Mouse (Mus musculus) kidney, postnatal 4 days (tissue): ENCODE data around the gene Sarm1.

Experiments used
- DNase-seq, 2 experiments: peaks; one replicate each; pipeline ENCODE4 v3.0.0; 2021; ENCODE audit warnings: mixed read lengths in 2 of 2

Sarm1 gene

GRCm38 (mm10) chr11:78512025-78512957 lies 14.7 kb upstream of the Sarm1 start, which contains the start of the genes Tmem199 and Poldip2:
Tmem199 (minus strand) TSS chr11:78512172.
Poldip2 (plus strand) TSS chr11:78512193.
- peak; percentile 93 to 96 for DNase-seq

- peak; percentile 46 to 52 for DNase-seq
These were observed 11.6 kb upstream of the Sarm1 start for GRCm38 (mm10) chr11:78509148-78509547.

- no peak for DNase-seq
These were observed 7.9 kb upstream of the Sarm1 start for GRCm38 (mm10) chr11:78505430-78505829.

GRCm38 (mm10) chr11:78502909-78503650 lies 5.5 kb upstream of the Sarm1 start, which contains the start of gene Sebox:
Sebox (plus strand) TSS chr11:78503447.
- no peak for DNase-seq

GRCm38 (mm10) chr11:78501529-78501928 lies 4.0 kb upstream of the Sarm1 start:
- no peak for DNase-seq

- no peak for DNase-seq
These were observed 3.2 kb upstream of the Sarm1 start for GRCm38 (mm10) chr11:78500623-78501202.

- no peak for DNase-seq
These were observed 2.0 kb upstream of the Sarm1 start for GRCm38 (mm10) chr11:78499543-78499942.

- DNase-seq, result no peak
These were observed 1.4 kb upstream of the Sarm1 start, which contains the start of gene Vtn for GRCm38 (mm10) chr11:78499004-78499403. Vtn (plus strand) TSS chr11:78499091.

GRCm38 (mm10) chr11:78497071-78497541 lies 448 bp downstream of the Sarm1 start:
- peak; percentile 57 to 72 for DNase-seq

- DNase-seq, result peak; percentile 81 to 84
These were observed 1.6 kb downstream of the Sarm1 start for GRCm38 (mm10) chr11:78495904-78496303.

GRCm38 (mm10) chr11:78490781-78491241 lies 6.7 kb downstream of the Sarm1 start:
- DNase-seq, result peak; percentile 57 to 67

- DNase-seq, result peak; percentile 85 to 86
These were observed 9.4 kb downstream of the Sarm1 start for GRCm38 (mm10) chr11:78488168-78488567.

- no peak for DNase-seq
These were observed 13.9 kb downstream of the Sarm1 start for GRCm38 (mm10) chr11:78483639-78484038.

- no peak for DNase-seq
These were observed 22.3 kb downstream of the Sarm1 start for GRCm38 (mm10) chr11:78475289-78475688.

- no peak for DNase-seq
These were observed 26.0 kb downstream of the Sarm1 start for GRCm38 (mm10) chr11:78471326-78472103.

GRCm38 (mm10) chr11:78467932-78468331 lies 29.6 kb downstream of the Sarm1 start:
- no peak for DNase-seq

GRCm38 (mm10) chr11:78467515-78467914 lies 30.0 kb downstream of the Sarm1 start:
- no peak for DNase-seq

GRCm38 (mm10) chr11:78466242-78466912 lies 31.2 kb downstream of the Sarm1 start:
- DNase-seq, result peak; percentile 17 to 37

GRCm38 (mm10) chr11:78465568-78466180 lies 31.9 kb downstream of the Sarm1 start, which contains the start of gene Slc46a1:
Slc46a1 (plus strand) TSS chr11:78465697.
- peak; percentile 92 to 95 for DNase-seq

GRCm38 (mm10) chr11:78465116-78465515 lies 32.4 kb downstream of the Sarm1 start:
- peak in 1 of 2 experiments; percentile 13 for DNase-seq
